Mouse (Mus musculus) liver, embryonic 14.5 days (tissue): ENCODE data around the gene Ano4.

Experiments used
- CTCF ChIP-seq: IDR thresholded peaks from 2 replicates; pipeline ENCODE4 v1.5.1; 2016; ENCODE audit warnings: antibody characterized with exemption, low read depth, control low read depth
- EP300 ChIP-seq: IDR thresholded peaks from 2 replicates; pipeline ENCODE4 v1.6.1; 2016; ENCODE audit warnings: antibody characterized with exemption, low read depth

DNA sequence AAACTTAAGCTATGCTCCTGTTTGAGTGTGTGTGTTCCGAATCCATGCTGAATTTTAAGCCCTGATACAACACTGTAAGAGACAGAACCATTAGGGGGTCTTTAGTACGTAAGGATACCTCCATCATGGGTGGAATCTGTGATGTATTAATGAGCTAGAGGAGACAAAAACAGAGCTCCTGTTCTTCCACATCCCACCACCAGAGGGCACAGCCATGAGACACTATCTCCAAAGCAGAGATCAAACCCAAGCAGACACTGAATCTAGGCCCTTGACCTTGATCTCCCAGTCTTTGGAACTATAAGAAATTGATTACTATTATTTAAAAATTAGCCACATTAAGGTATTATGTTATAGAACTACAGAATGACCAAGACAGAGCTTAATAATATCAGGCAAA lies 138.7 kb downstream of the Ano4 start:
- TF ChIP-seq EP300 (no peak), CTCF (peak; percentile 43)
